Mouse (Mus musculus) megakaryocyte-erythroid progenitor cell, adult 5-6 weeks (primary cell): ENCODE measurements around the gene Hint2. TPM values are rescaled to one million over a fixed set of nuclear protein-coding genes. Genes with fewer than 3 reads are reported as not detected.

ENCODE experiments used
- ATAC-seq: replicated peaks from 2 replicates; pipeline ENCODE4 v1.8.0; 2016; ENCODE audit warnings: mild to moderate bottlenecking, inconsistent platforms; ENCODE audit not compliant: severe bottlenecking, poor library complexity, low FRiP score, low TSS enrichment
- total RNA-seq, 2 experiments: library from RNA; stranded (forward) in 1 of 2; stranded (reverse) in 1 of 2; fragments of 200-1000, 215-1000 nt in 1 of 2; fragments of >200 nt in 1 of 2; fragmentation: Nextera tagmentation in 1 of 2; gene quantifications; 2 replicates each; pipeline ENCODE4 v1.2.3; 2014 to 2017

The Hint2 gene
- total RNA-seq, 2 experiments from 2014 or later = 43.1 to 73.0 TPM

DNA sequence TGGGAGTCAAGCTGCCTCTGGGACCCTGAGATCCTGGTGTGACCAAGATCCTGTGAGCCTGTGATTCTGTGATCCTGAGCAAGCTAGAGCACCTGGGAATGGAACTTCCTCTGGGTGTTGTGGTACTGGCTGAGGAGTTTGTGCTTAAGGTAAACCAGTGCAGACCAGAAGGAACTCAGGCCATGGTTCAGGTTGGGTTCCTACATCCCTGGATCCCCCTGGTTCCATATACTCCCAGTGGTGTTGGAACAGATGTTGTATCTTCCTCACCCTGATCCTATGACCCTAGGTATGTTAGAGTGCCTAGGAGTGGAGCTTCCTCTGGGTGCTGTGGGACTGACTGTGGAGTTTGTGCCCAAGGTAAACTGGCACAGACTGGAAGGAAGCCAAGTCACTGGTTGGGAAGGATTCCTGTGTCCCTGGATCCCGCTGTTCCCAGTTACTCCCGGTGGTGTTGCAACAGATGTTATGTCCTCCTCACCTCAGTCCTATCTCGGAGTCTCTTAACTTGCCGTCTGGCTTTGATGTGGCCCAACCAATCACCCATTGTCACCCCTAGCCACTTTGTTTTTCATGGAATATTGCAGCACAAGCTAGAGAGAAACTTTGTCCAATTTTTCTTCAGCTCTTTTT lies 36.0 kb downstream of the Hint2 start:
- ATAC-seq = no peak

DNA sequence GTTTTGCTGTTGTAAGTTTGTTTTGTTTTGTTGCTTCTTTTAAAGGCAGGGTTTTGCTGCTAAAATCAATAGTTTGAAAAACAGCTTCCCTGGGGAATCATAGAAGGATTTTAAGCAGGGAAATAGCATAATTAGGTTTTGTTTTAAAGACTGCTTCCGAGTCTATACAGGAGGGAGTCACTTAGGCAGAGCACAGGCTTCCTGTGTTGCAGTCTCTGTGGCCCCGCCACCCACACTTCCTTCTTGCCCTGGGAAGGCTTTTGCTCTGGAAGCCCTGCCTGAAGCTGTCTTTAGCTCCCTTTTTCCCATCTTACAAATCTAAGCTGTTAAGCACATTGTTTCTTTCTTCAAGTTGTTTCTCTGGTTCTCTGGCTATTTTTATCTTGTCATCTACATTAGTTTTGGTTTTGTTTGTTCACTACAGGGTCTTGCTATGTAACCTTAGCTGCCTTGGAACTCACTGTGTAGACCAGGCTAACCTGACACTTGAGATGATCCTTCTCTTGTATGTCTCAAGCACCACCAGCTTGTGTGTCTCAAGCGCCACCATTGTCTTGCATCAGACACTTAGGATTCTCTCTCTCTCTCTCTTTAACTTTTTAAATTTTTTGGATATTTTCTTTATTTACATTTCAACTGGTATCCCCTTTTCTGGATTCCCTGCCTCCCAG lies 43.1 kb downstream of the Hint2 start:
- ATAC-seq = 0 out of 2 replicates have a peak, but pooled peaks have one; percentile 59

DNA sequence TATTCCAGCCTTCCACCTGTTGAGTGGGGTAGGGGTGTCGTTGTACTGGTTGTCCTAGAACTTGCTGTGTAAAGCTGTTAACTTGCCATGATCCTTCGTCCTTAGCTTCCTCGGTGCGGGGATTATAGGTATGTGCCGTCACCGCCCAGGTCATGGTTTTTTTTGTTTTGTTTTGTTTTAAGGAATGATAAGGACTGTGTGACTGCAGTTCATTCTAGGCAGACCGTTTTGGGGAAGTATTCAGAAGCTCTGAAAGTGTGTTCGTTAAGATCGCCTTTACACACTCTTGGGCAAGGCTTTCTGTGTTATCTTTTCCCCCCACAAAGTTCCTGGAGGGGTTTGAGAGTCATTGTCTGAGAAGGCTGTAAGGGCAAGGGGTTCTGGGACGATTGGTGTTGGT lies 43.7 kb downstream of the Hint2 start:
- peak; percentile 71 for ATAC-seq

DNA sequence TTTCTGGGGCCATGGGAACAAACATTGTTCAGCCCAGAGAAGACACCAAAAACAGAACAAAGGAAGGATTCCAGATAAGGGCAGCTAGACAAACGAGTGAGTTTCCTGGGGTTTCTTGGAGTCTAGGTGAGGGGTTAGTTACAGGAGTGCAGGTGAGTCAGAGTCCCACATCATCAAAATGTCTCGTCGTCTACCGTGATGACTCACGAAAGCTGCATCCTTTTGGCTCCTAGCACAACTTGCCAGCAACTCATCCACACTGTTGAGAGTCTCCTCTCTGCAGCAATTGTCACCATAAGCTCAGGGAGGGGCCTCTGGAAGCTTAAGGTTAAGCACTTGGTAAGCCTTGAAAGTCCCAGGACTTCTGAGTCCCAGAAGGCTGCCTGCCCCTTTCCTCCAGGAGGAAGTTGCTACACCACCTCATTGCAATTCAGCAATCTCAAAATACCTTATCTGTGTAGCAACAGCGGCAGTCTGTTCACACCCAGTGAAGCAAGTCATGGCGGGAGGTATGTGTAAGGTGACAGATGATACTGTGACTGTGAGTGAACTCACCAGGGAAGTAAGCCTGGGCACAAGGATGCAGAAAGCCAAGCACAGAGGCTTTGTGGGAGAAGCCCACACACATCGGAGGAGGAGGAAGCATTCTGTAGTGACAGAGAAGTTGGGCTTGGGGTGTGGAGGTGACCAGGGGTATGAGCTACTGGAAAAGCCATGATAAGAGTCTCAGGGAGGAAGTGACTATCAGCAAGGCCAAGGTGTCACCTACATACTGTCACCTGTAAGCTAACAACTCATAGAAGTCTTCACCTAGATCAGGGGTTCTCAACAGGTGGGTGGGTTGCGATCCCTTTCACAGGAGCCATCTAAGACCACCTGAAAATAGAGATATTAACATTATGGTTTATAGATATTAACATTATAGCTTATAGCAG lies 51.2 kb downstream of the Hint2 start:
- peak; percentile 94 for ATAC-seq

Other genes with a start within 250 kb of the Hint2 start
- not detected in 2 replicates for gene Fam166b, start 227.3 kb downstream of the Hint2 start, total RNA-seq (2014; fragmentation: Nextera tagmentation)
- gene Fam166b, start 227.3 kb downstream of the Hint2 start, total RNA-seq (2017) = not detected in 2 replicates
- 11.7 and 15.6 TPM in 2 replicates for gene Tesk1, start 214.5 kb downstream of the Hint2 start, total RNA-seq (2014; fragmentation: Nextera tagmentation)
- 4.3 and 4.8 TPM in 2 replicates for gene Tesk1, start 214.5 kb downstream of the Hint2 start, total RNA-seq (2017)
- 1.5 and 9.6 TPM in 2 replicates for gene Cd72, start 201.8 kb downstream of the Hint2 start, total RNA-seq (2014; fragmentation: Nextera tagmentation)
- 2.9 and 11.9 TPM in 2 replicates for gene Cd72, start 201.8 kb downstream of the Hint2 start, total RNA-seq (2017)
- 0.61 TPM in 1 of 2 replicates, not detected in the other for gene Sit1, start 172.7 kb downstream of the Hint2 start, total RNA-seq (2014; fragmentation: Nextera tagmentation)
- gene Sit1, start 172.7 kb downstream of the Hint2 start, total RNA-seq (2017) = not detected in 2 replicates
- 28.8 and 47.9 TPM in 2 replicates for gene Ccdc107, start 163.6 kb downstream of the Hint2 start, total RNA-seq (2014; fragmentation: Nextera tagmentation)
- 44.6 and 46.3 TPM in 2 replicates for gene Ccdc107, start 163.6 kb downstream of the Hint2 start, total RNA-seq (2017)
- 44.3 and 50.3 TPM in 2 replicates for gene Arhgef39, start 156.8 kb downstream of the Hint2 start, total RNA-seq (2014; fragmentation: Nextera tagmentation)
- gene Arhgef39, start 156.8 kb downstream of the Hint2 start, total RNA-seq (2017) = 27.2 and 32.7 TPM in 2 replicates
- 3.6 and 11.8 TPM in 2 replicates for gene Car9, start 149.5 kb downstream of the Hint2 start, total RNA-seq (2014; fragmentation: Nextera tagmentation)
- 2.1 and 3.3 TPM in 2 replicates for gene Car9, start 149.5 kb downstream of the Hint2 start, total RNA-seq (2017)
- gene Tpm2, start 132.7 kb downstream of the Hint2 start, total RNA-seq (2014; fragmentation: Nextera tagmentation) = not detected in 2 replicates
- 0.09 TPM in 1 of 2 replicates, not detected in the other for gene Tpm2, start 132.7 kb downstream of the Hint2 start, total RNA-seq (2017)
- 9.6 and 12.7 TPM in 2 replicates for gene Creb3, start 94.1 kb downstream of the Hint2 start, total RNA-seq (2014; fragmentation: Nextera tagmentation)
- 19.4 and 42.2 TPM in 2 replicates for gene Creb3, start 94.1 kb downstream of the Hint2 start, total RNA-seq (2017)
- gene Tln1, start 93.8 kb downstream of the Hint2 start, total RNA-seq (2014; fragmentation: Nextera tagmentation) = 105 and 175 TPM in 2 replicates
- gene Tln1, start 93.8 kb downstream of the Hint2 start, total RNA-seq (2017) = 211 and 304 TPM in 2 replicates
- 28.7 and 30.4 TPM in 2 replicates for gene Rgp1, start 77.8 kb downstream of the Hint2 start, total RNA-seq (2014; fragmentation: Nextera tagmentation)
- gene Rgp1, start 77.8 kb downstream of the Hint2 start, total RNA-seq (2017) = 6.7 and 8.3 TPM in 2 replicates
- gene Gba2, start 77.6 kb downstream of the Hint2 start, total RNA-seq (2014; fragmentation: Nextera tagmentation) = 19.7 and 22.9 TPM in 2 replicates
- gene Gba2, start 77.6 kb downstream of the Hint2 start, total RNA-seq (2017) = 6.1 and 12.0 TPM in 2 replicates
- gene Msmp, start 72.0 kb downstream of the Hint2 start, total RNA-seq (2014; fragmentation: Nextera tagmentation) = not detected in 2 replicates
- not detected in 2 replicates for gene Msmp, start 72.0 kb downstream of the Hint2 start, total RNA-seq (2017)
- gene Npr2, start 24.5 kb downstream of the Hint2 start, total RNA-seq (2014; fragmentation: Nextera tagmentation) = 0.09 and 2.0 TPM in 2 replicates
- 0.08 and 0.14 TPM in 2 replicates for gene Npr2, start 24.5 kb downstream of the Hint2 start, total RNA-seq (2017)
- 1.6 TPM in 1 of 2 replicates, not detected in the other for gene Spag8, start 2.9 kb downstream of the Hint2 start, total RNA-seq (2014; fragmentation: Nextera tagmentation)
- gene Spag8, start 2.9 kb downstream of the Hint2 start, total RNA-seq (2017) = not detected in 2 replicates
- 1.2 and 2.5 TPM in 2 replicates for gene Tmem8b, start 12.5 kb upstream of the Hint2 start, total RNA-seq (2014; fragmentation: Nextera tagmentation)
- gene Tmem8b, start 12.5 kb upstream of the Hint2 start, total RNA-seq (2017) = 0.38 and 1.6 TPM in 2 replicates
- gene Fam221b, start 12.7 kb upstream of the Hint2 start, total RNA-seq (2014; fragmentation: Nextera tagmentation) = not detected in 2 replicates
- 0.15 and 0.28 TPM in 2 replicates for gene Fam221b, start 12.7 kb upstream of the Hint2 start, total RNA-seq (2017)
- not detected in 2 replicates for gene Olfr70, start 44.3 kb upstream of the Hint2 start, total RNA-seq (2014; fragmentation: Nextera tagmentation)
- not detected in 2 replicates for gene Olfr70, start 44.3 kb upstream of the Hint2 start, total RNA-seq (2017)
- gene Olfr71, start 53.8 kb upstream of the Hint2 start, total RNA-seq (2014; fragmentation: Nextera tagmentation) = not detected in 2 replicates
- gene Olfr71, start 53.8 kb upstream of the Hint2 start, total RNA-seq (2017) = not detected in 2 replicates
- gene Hrct1, start 70.7 kb upstream of the Hint2 start, total RNA-seq (2014; fragmentation: Nextera tagmentation) = not detected in 2 replicates
- not detected in 2 replicates for gene Hrct1, start 70.7 kb upstream of the Hint2 start, total RNA-seq (2017)
- gene Spaar, start 73.6 kb upstream of the Hint2 start, total RNA-seq (2014; fragmentation: Nextera tagmentation) = not detected in 2 replicates
- not detected in 2 replicates for gene Spaar, start 73.6 kb upstream of the Hint2 start, total RNA-seq (2017)
- gene Olfr159, start 114.5 kb upstream of the Hint2 start, total RNA-seq (2014; fragmentation: Nextera tagmentation) = not detected in 2 replicates
- gene Olfr159, start 114.5 kb upstream of the Hint2 start, total RNA-seq (2017) = not detected in 2 replicates
- not detected in 2 replicates for gene Olfr156, start 167.4 kb upstream of the Hint2 start, total RNA-seq (2014; fragmentation: Nextera tagmentation)
- not detected in 2 replicates for gene Olfr156, start 167.4 kb upstream of the Hint2 start, total RNA-seq (2017)
- gene Olfr157, start 183.7 kb upstream of the Hint2 start, total RNA-seq (2014; fragmentation: Nextera tagmentation) = not detected in 2 replicates
- gene Olfr157, start 183.7 kb upstream of the Hint2 start, total RNA-seq (2017) = not detected in 2 replicates
- not detected in 2 replicates for gene Olfr155, start 195.1 kb upstream of the Hint2 start, total RNA-seq (2014; fragmentation: Nextera tagmentation)
- not detected in 2 replicates for gene Olfr155, start 195.1 kb upstream of the Hint2 start, total RNA-seq (2017)
- gene Reck, start 219.1 kb upstream of the Hint2 start, total RNA-seq (2014; fragmentation: Nextera tagmentation) = 0.20 TPM in 1 of 2 replicates, not detected in the other
- 0.61 TPM in 1 of 2 replicates, not detected in the other for gene Reck, start 219.1 kb upstream of the Hint2 start, total RNA-seq (2017)